Mouse (Mus musculus): Measurements from ENCODE around the gene Scgb1b11.
"Not testable (repeated sequence)": the region's sequence is repeated elsewhere in the genome, so short reads cannot be mapped to it uniquely, and the experiment has no call there.

Scgb1b11 gene

DNA sequence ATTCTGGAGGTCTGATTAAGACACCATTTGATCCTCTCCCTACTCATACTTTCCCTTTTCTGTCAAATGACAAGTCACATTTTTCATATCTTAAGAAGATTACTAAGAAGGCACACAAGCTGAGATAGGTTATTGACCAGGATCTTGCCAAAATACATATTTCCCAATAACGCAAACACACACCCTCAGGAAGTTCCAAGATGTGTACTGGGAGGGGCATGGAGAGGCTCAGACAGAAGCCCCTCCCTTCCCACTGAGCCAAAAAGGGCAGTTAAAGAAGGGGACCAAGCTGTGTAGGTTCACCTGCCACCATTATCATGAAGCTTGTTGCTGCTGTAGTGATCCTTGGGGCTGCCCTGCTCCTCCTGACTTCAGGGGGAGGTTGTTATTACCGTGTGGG is at the start of gene Scgb1b11:
Scgb1b11 (plus strand) TSS at position 301 of the 400 bp plus-strand sequence.
- DNase-seq (ENCODE audit: inconsistent age in 2 of 2, low spot score in 1 of 2), result not testable (repeated sequence)

DNA sequence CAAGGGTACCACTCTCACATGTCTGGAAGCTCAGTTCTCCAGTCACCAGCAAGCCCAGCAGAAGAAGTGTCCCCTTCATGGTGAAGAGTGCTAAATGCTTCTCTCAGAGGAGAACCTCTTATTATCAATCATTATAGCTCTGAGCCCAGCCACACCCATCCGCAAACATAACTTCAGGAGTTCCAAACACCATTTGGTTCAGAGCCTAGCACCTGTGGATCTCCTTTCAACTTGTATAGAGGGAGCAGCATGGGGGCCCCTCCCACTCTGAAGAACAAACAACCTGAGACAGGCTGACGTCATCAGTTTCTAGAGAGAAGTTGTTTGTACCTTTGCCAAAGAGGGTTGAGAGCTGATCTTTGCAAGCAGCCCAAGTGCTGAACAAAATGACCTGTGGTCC is 11.6 kb upstream of the Scgb1b11 start, which contains the start of gene Scgb2b11:
Scgb2b11 (minus strand) TSS at position 101 of the 400 bp plus-strand sequence.
- not testable (repeated sequence) for DNase-seq (ENCODE audit: inconsistent age in 2 of 2, low spot score in 1 of 2)

Data from adrenal gland, adult (tissue).